Mouse (Mus musculus): ENCODE data around the gene Mrpl45.

DNA sequence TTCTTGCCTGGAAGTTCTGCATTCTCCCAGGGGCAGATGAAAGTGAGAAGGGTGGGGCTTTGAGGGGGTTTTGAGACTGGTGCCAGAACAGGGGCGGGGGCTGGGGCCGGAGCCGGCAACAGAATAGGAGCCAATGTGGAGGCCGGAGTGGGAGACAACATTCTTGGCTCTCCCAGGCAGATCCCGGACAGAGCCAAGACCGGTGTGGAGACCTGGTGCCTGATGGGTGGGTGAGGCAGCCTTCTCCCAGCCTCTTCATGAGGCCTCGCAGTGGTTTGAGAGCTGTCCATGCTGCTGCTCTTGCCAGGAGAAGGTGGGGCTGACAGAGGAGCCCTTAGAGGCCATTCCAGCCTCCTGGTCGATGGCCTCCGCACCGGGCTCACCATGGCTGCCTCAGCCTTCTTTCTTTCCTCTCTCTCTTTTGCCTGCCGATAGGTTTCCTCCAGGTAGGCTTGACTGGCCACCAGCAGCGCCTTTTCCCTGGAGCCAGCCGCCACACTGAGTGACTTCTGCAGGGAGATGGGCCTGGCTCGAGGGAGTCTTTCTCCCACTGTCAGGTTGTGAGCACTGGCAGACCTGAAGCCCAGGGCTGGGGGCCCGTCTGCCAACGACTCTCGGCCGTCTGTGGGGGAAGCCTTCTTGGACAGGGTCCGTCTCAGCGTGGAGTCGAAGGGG is 22.9 kb downstream of the Mrpl45 start:
- no peak for TF ChIP-seq CTCF (IDR thresholded peaks at IDR 0.05; ENCODE audit: extremely low read depth, insufficient read depth, low read length)
- TF ChIP-seq POLR2A (IDR thresholded peaks at IDR 0.05; ENCODE audit: extremely low read depth, insufficient read depth, low read length), result no peak

Data from cortical plate, adult 2 months (tissue).